Mouse (Mus musculus): ENCODE measurements at regions not wholly inside any gene's neighbourhood (a gene's known extent, or its start where the extent isn't known, plus 50 kb on each side); places are given as distances from the start of the nearest gene placed in this dataset.

- TF ChIP-seq CTCF (IDR thresholded peaks at IDR 0.05; ENCODE audit: low read depth) (no peak), EP300 (IDR thresholded peaks at IDR 0.05; ENCODE audit: low read depth) (no peak)
These were observed 231.3 kb downstream of the Mef2c start for GRCm38 (mm10) chr13:83735101-83735500.

Measured in liver, embryonic 14.5 days (tissue).